Mouse (Mus musculus) ES-E14 (cell line): ENCODE measurements around the gene Rad51b. TPM values are rescaled to one million over a fixed set of nuclear protein-coding genes. Genes with fewer than 3 reads are reported as not detected.

Experiments used
- DNase-seq: peaks from one replicate; pipeline ENCODE4 v3.0.0-alpha.2; 2013; ENCODE audit warnings: low read depth, low spot score
- H3K27ac ChIP-seq: 2 replicates; pipeline ENCODE4 v1.5.1; 2012; ENCODE audit warnings: low read depth, mild to moderate bottlenecking, low read length, moderate library complexity, mixed read lengths; ENCODE audit not compliant: poor library complexity, insufficient read depth, severe bottlenecking
- H3K36me3 ChIP-seq: 2 replicates; pipeline ENCODE4 v1.6.1; 2012; ENCODE audit warnings: mild to moderate bottlenecking, low read length, moderate library complexity, mixed read lengths; ENCODE audit not compliant: control insufficient read depth, poor library complexity, insufficient read depth, severe bottlenecking
- H3K4me1 ChIP-seq, 2 experiments: fragments of 150-350 bp in 1 of 2; sonication (generic) in 1 of 2; 2 replicates each; pipeline ENCODE4 v1.6.1; 2012; ENCODE audit warnings: low read length in 2 of 2, mild to moderate bottlenecking in 1 of 2, mixed read lengths in 1 of 2; ENCODE audit not compliant: control insufficient read depth in 2 of 2, insufficient read depth in 2 of 2, poor library complexity in 1 of 2
- H3K4me3 ChIP-seq, 2 experiments: fragments of 150-350 bp in 1 of 2; sonication (generic) in 1 of 2; 2 replicates each; pipeline ENCODE4 v1.5.1; 2012; ENCODE audit warnings: low read length in 2 of 2, low read depth in 1 of 2, mild to moderate bottlenecking in 1 of 2, mixed read lengths in 1 of 2; ENCODE audit not compliant: insufficient read depth in 1 of 2, poor library complexity in 1 of 2, severe bottlenecking in 1 of 2
- H3K9ac ChIP-seq: 2 replicates; pipeline ENCODE4 v1.6.1; 2012; ENCODE audit warnings: low read depth, mild to moderate bottlenecking, low read length, mixed read lengths; ENCODE audit not compliant: poor library complexity, insufficient read depth, severe bottlenecking
- H3K9me3 ChIP-seq: fragments of 150-350 bp; sonication (generic); 2 replicates; pipeline ENCODE4 v1.6.1; 2012; ENCODE audit warnings: low read depth, mild to moderate bottlenecking, low read length; ENCODE audit not compliant: control insufficient read depth, insufficient read depth
- CHD2 ChIP-seq: IDR thresholded peaks from 2 replicates; pipeline ENCODE4 v1.6.1; 2014; ENCODE audit warnings: mild to moderate bottlenecking, low read depth, low read length, inconsistent platforms
- HCFC1 ChIP-seq: IDR thresholded peaks from 2 replicates; pipeline ENCODE4 v1.6.1; 2012; ENCODE audit warnings: low read length, inconsistent platforms, borderline replicate concordance; ENCODE audit not compliant: insufficient read depth
- MAFK ChIP-seq: IDR thresholded peaks from 2 replicates; pipeline ENCODE4 v1.6.1; 2014; ENCODE audit warnings: mild to moderate bottlenecking, low read depth, low read length, inconsistent platforms; ENCODE audit not compliant: insufficient read depth
- ZC3H11A ChIP-seq: IDR thresholded peaks from 2 replicates; pipeline ENCODE4 v1.6.1; 2012; ENCODE audit warnings: low read depth, mild to moderate bottlenecking, inconsistent platforms, low read length, borderline replicate concordance
- ZNF384 ChIP-seq: IDR thresholded peaks from 2 replicates; pipeline ENCODE4 v1.6.1; 2012; ENCODE audit warnings: low read depth, low read length, inconsistent platforms
- in situ Hi-C, 2 experiments: fragments of 600-800 bp; cut with MboI; formaldehyde crosslinking; loops; one replicate each; pipeline ENCODE4 v1.15.1; 2025; ENCODE audit warnings: low sequenced_read_pairs in 2 of 2, inconsistent platforms in 1 of 2; ENCODE audit not compliant: unreplicated experiment in 2 of 2
- total RNA-seq: library from RNA; depleted of rRNA; stranded (reverse); fragments of 300-350 nt; gene quantifications from 2 replicates; pipeline ENCODE4 v1.2.3, GENCODE M21; 2012

Rad51b gene
- total RNA-seq, 1 experiment: 6.7 TPM

DNA sequence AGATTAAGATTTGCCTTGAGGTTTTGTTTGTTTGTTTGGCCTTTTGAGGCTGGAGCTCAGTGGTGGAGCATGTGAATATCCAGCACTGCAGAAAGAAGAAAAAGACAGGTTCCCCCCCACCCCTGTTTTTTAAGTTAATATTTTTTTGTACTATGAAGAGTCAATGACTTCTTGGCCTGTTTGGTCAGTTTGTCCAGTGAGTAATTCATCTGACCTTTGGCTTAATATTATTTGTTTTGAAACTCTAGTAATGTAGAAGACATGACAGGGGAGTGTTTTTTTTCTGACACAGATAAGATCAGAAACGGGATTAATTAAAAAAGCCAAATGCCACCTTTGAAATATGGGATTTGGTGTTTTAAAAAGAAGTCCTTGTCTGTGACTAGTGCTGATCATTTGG is 107.4 kb downstream of the Rad51b start:
- Histone ChIP-seq H3K4me3 (no peak overlapping the region), H3K36me3 (no peaks in the 10 kb centered on the region), H3K4me1 (no peaks in the 10 kb centered on the region), H3K9ac (no peak overlapping the region), H3K27ac (no peak overlapping the region), H3K9me3 (no peaks in the 10 kb centered on the region)
- no peak for DNase-seq
- in situ Hi-C loops: no loop called here
- TF ChIP-seq CHD2 (no peak), HCFC1 (no peak), ZNF384 (no peak), ZC3H11A (no peak), MAFK (no peak)

DNA sequence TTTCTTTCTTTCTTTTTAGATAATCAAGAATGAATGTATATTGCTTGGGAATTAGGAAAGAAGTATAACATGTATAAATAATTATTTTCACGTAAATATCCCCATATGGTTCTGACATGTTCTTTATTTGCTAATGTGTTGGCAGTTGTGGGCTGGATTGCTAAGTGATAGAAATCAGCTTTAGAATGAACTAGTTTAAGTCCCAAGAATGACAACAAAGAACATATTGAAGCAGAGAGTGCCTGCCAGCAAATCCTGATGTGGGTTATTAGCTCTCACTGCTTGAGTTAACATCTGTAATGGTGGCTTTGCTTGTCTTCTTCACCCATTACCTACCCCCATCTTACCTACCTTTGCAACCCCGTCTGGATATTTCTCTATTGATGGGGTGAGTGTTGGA is 111.6 kb downstream of the Rad51b start:
- H3K9me3 ChIP-seq: no peaks in the 10 kb centered on the region
- TF ChIP-seq ZNF384: no peak
- no peak for TF ChIP-seq MAFK
- no peak for TF ChIP-seq ZC3H11A
- no peak for TF ChIP-seq HCFC1
- TF ChIP-seq CHD2: no peak
- in situ Hi-C loops: no loop called here
- no peak overlapping the region for H3K9ac ChIP-seq
- H3K36me3 ChIP-seq: no peaks in the 10 kb centered on the region
- H3K4me3 ChIP-seq: no peak overlapping the region
- no peaks in the 10 kb centered on the region for H3K4me1 ChIP-seq
- DNase-seq: no peak
- H3K27ac ChIP-seq: no peak overlapping the region

DNA sequence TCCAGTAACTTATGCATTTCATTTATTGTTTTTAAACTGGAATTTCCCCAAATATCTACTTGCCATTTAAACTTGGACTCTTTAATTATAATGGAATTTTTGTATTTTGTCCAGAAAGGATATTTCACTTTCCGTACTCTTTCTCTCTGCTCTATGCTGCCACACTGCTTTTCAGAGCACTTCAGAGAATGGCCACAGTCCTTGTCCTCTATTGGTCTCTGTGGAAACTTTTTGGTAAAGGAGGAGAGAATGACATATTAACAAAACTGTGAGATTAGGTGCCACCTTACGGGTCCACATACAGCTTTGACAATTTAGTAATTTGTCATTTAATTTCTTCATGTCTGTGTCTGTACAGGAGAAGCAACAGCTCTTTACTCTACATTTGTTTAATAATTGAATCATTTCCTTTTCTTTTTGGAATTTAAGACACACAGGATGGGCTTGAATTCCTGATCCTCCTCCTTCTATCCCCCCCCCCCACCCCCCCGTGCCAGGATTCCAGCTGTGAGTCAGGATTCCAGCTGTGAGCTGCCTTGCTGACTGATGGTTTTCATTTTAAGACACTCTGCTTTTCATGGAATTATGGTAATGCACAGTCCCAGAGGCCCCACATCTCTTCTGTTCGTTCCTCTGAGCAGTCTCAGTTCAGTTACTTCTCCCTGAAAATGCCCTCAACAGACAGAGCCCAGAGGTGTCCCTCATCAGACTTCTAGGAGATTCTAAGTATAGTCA is 112.2 kb downstream of the Rad51b start:
- in situ Hi-C loops: no loop called here
- no peak overlapping the region for H3K27ac ChIP-seq
- no peak overlapping the region for H3K4me3 ChIP-seq
- no peak for DNase-seq
- H3K9me3 ChIP-seq: no peaks in the 10 kb centered on the region
- no peaks in the 10 kb centered on the region for H3K4me1 ChIP-seq
- TF ChIP-seq ZC3H11A: no peak
- no peak for TF ChIP-seq HCFC1
- TF ChIP-seq MAFK: no peak
- TF ChIP-seq CHD2: no peak
- no peak for TF ChIP-seq ZNF384
- H3K9ac ChIP-seq: no peak overlapping the region
- H3K36me3 ChIP-seq: no peaks in the 10 kb centered on the region

DNA sequence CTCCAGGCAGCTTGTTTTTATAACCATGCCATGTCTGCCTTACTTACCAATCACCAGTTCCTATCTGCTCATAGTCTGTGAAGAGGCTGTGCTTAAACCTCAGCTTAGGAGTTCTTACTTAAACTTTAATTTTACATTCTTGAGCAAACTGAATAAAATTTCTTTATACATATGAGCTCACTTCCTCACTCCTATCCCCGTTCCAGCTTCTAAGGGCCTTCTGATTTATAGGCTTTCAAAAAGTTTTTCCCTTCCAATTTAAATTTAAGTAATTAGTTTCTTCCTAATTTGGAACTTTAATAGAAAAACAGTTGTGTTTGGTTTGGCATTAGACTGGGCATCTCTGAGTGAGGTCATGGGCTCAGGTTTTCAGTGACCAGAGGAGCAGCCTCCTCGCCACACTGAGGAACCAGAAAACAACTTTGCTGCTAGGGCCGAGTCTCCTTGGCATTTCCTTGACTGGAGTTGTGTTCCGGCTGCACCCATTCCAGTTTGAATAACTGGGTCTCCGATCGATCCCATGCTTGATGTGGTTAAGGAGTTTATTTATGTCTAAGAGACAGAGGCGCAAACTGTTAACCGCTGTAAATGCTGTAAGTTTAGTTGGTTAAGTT is 115.9 kb downstream of the Rad51b start:
- TF ChIP-seq ZC3H11A: no peak
- no peak for TF ChIP-seq MAFK
- TF ChIP-seq HCFC1: no peak
- TF ChIP-seq ZNF384: no peak
- TF ChIP-seq CHD2: no peak
- H3K27ac ChIP-seq: no peak overlapping the region
- no peak overlapping the region for H3K9ac ChIP-seq
- no peaks in the 10 kb centered on the region for H3K4me1 ChIP-seq
- no peaks in the 10 kb centered on the region for H3K9me3 ChIP-seq
- H3K36me3 ChIP-seq: no peaks in the 10 kb centered on the region
- DNase-seq: no peak
- H3K4me3 ChIP-seq: no peak overlapping the region
- in situ Hi-C loops: no loop called here
